Mouse (Mus musculus) limb, embryonic 14.5 days (tissue): Measurements from ENCODE around the gene Prkag1. TPM values are rescaled to one million over a fixed set of nuclear protein-coding genes. Genes with fewer than 3 reads are reported as not detected.

Experiments
- ATAC-seq: fragments of 200-750 bp; cut with Nextera tagmentation; 2 replicates; pipeline ENCODE4 v1.8.0; 2017; ENCODE audit warnings: low read depth, moderate number of reproducible peaks, moderate TSS enrichment; ENCODE audit not compliant: low FRiP score
- DNase-seq: peaks from one replicate; pipeline ENCODE4 v3.0.0-alpha.2; 2015; ENCODE audit warnings: low spot score
- H3K27ac ChIP-seq: fragments of 300-500 bp; sonication (generic); replicated peaks from 2 replicates; pipeline ENCODE4 v1.5.1; 2014; ENCODE audit warnings: low read depth, mild to moderate bottlenecking, low read length, moderate library complexity, mixed read lengths
- H3K27me3 ChIP-seq: fragments of 300-500 bp; sonication (generic); 2 replicates; pipeline ENCODE4 v1.6.1; 2014; ENCODE audit warnings: low read length, mixed read lengths; ENCODE audit not compliant: control insufficient read depth, insufficient read depth
- H3K36me3 ChIP-seq: fragments of 300-500 bp; sonication (generic); 2 replicates; pipeline ENCODE4 v1.6.1; 2014; ENCODE audit warnings: mild to moderate bottlenecking, low read length, moderate library complexity, mixed read lengths; ENCODE audit not compliant: control insufficient read depth, insufficient read depth
- H3K4me1 ChIP-seq: fragments of 300-500 bp; sonication (generic); 2 replicates; pipeline ENCODE4 v1.6.1; 2014; ENCODE audit warnings: antibody characterized with exemption, low read length, mixed read lengths; ENCODE audit not compliant: control insufficient read depth, insufficient read depth
- H3K4me2 ChIP-seq: fragments of 300-500 bp; sonication (generic); replicated peaks from 2 replicates; pipeline ENCODE4 v1.6.1; 2014; ENCODE audit warnings: low read depth, mild to moderate bottlenecking, low read length, moderate library complexity; ENCODE audit not compliant: severe bottlenecking
- H3K4me3 ChIP-seq: fragments of 300-500 bp; sonication (generic); replicated peaks from 2 replicates; pipeline ENCODE4 v1.5.1; 2014; ENCODE audit warnings: low read length
- H3K9ac ChIP-seq: fragments of 300-500 bp; sonication (generic); 2 replicates; pipeline ENCODE4 v1.6.1; 2014; ENCODE audit warnings: mild to moderate bottlenecking, low read depth, low read length, moderate library complexity; ENCODE audit not compliant: severe bottlenecking
- H3K9me3 ChIP-seq: fragments of 300-500 bp; sonication (generic); 2 replicates; pipeline ENCODE4 v1.6.1; 2016; ENCODE audit warnings: low read length; ENCODE audit not compliant: control insufficient read depth
- POLR2A ChIP-seq: fragments of 200-500 bp; IDR thresholded peaks from 2 replicates; pipeline ENCODE4 v1.8.0; 2012; ENCODE audit warnings: inconsistent platforms, mild to moderate bottlenecking, moderate library complexity, borderline replicate concordance; ENCODE audit not compliant: insufficient read depth, insufficient read length; ENCODE audit errors: extremely low read depth
- WGBS: fragments of 180-500 bp; shearing (Covaris S2); extraction: QIAGEN DNeasy Blood & Tissue Kit; methylation state at CpG from one replicate; pipeline ENCODE4 v1.1.7; 2014; 5-methylcytosine and 5-hydroxymethylcytosine counted together
- polyA plus RNA-seq, 2 experiments: library from polyadenylated mRNA; depleted of rRNA in 1 of 2; stranded (reverse) in 1 of 2; unstranded in 1 of 2; fragments of >200 nt; fragmentation: Nextera tagmentation in 1 of 2; extraction: Ambion mirVana in 1 of 2; gene quantifications; 2 replicates each; pipeline versions ENCODE4 v1.2.1 to v1.2.3; 2012 to 2014

The Prkag1 gene
- polyA plus RNA-seq, 2 experiments, result 82.3 to 93.7 TPM

- no peak overlapping the region for H3K4me3 ChIP-seq
- no peaks in the 10 kb centered on the region for H3K4me1 ChIP-seq
- DNase-seq (no peak), ATAC-seq (no peak)
- no peaks in the 10 kb centered on the region for H3K27me3 ChIP-seq
- no peak overlapping the region for H3K27ac ChIP-seq
- no peak overlapping the region for H3K4me2 ChIP-seq
- WGBS, result 92% methylated on average over 20 of the region's 21 CpGs
- no peaks in the 10 kb centered on the region for H3K9me3 ChIP-seq
- H3K9ac ChIP-seq, result no peak overlapping the region
- peaks cover 96% of the 10 kb centered on the region for H3K36me3 ChIP-seq
- no peak for TF ChIP-seq POLR2A
Measured at GRCm38 (mm10) chr15:98837006-98837742, 5.9 kb upstream of the Prkag1 start.

GRCm38 (mm10) chr15:98835291-98835690 is 4.0 kb upstream of the Prkag1 start:
- ATAC-seq (no peak), DNase-seq (no peak)
- 94% methylated on average over 14 of the region's 14 CpGs for WGBS
- TF ChIP-seq POLR2A, result no peak
- Histone ChIP-seq H3K27me3 (no peaks in the 10 kb centered on the region), H3K4me1 (no peaks in the 10 kb centered on the region), H3K9me3 (no peaks in the 10 kb centered on the region), H3K4me3 (no peak overlapping the region), H3K9ac (no peak overlapping the region), H3K4me2 (no peak overlapping the region), H3K27ac (no peak overlapping the region), H3K36me3 (peaks cover 77% of the 10 kb centered on the region)

- 85% methylated on average over 13 of the region's 13 CpGs for WGBS
- no peak overlapping the region for H3K27ac ChIP-seq
- no peak overlapping the region for H3K9ac ChIP-seq
- no peaks in the 10 kb centered on the region for H3K27me3 ChIP-seq
- peaks cover 6% of the 10 kb centered on the region; the same call in 1 of the 2 replicates for H3K4me1 ChIP-seq
- H3K4me3 ChIP-seq, result no peak overlapping the region
- peaks cover 65% of the 10 kb centered on the region for H3K36me3 ChIP-seq
- ATAC-seq (no peak), DNase-seq (no peak)
- no peak overlapping the region for H3K4me2 ChIP-seq
- H3K9me3 ChIP-seq, result no peaks in the 10 kb centered on the region
- no peak for TF ChIP-seq POLR2A
Measured at GRCm38 (mm10) chr15:98834059-98834458, 2.7 kb upstream of the Prkag1 start.

GRCm38 (mm10) chr15:98833281-98833680 is 2.0 kb upstream of the Prkag1 start:
- no peak overlapping the region for H3K9ac ChIP-seq
- no peaks in the 10 kb centered on the region for H3K27me3 ChIP-seq
- no peak for DNase-seq
- 88% methylated on average over 11 of the region's 11 CpGs for WGBS
- ATAC-seq, result no peak
- H3K9me3 ChIP-seq, result no peaks in the 10 kb centered on the region
- H3K27ac ChIP-seq, result no peak overlapping the region
- no peak overlapping the region for H3K4me2 ChIP-seq
- H3K4me3 ChIP-seq, result no peak overlapping the region
- H3K4me1 ChIP-seq, result peaks cover 6% of the 10 kb centered on the region; the same call in 1 of the 2 replicates
- H3K36me3 ChIP-seq, result peaks cover 57% of the 10 kb centered on the region
- no peak for TF ChIP-seq POLR2A

- Histone ChIP-seq H3K27ac (peak overlapping the region; percentile 89; the same call in 1 of the 2 replicates), H3K9me3 (no peaks in the 10 kb centered on the region), H3K36me3 (peaks cover 50% of the 10 kb centered on the region), H3K4me2 (peak overlapping the region; percentile 50), H3K4me3 (no peak overlapping the region), H3K4me1 (peaks cover 6% of the 10 kb centered on the region; the same call in 1 of the 2 replicates), H3K9ac (peak overlapping the region; percentile 78; the same call in 1 of the 2 replicates), H3K27me3 (no peaks in the 10 kb centered on the region)
- 64% methylated on average over 12 of the region's 12 CpGs for WGBS
- DNase-seq, result no peak
- ATAC-seq, result no peak
- no peak for TF ChIP-seq POLR2A
Measured at GRCm38 (mm10) chr15:98832161-98833058, 1.1 kb upstream of the Prkag1 start.
